Mouse (Mus musculus): Measurements from ENCODE around the gene Pdlim4.

DNA sequence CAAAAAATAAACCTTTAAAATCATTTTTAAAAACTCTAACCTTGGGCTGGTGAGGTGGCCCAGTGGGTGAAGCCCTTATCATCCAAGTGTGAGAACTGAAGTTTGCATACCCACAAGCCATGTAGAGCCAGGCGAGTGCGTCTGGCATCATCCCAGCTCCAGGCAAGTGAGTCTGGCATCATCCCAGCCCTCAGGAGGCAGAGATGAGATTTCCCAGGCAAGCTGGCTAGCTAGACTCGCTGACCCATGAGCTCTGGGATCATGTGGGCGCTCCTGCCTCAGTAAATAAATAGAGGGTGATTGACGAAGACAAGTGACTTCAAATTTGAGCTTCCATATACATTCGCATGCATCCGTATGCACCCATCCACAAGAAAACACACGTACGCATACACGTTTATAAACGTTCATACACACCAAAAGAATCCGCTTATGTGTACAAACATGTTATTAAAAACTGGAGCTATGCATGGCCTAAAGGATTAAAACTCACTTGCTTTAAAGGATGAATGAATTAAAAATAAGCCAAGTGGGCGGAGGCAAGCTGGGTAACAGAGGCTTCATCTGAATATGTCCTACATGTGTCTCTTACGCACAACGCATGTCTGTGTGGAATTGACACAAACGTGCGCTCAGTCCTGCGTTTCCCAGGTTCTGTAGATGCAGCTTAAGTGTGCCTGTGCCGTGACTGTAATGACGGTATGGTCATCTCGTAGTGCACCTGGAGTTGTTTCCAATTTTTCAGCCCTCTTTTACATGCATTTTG, 43.3 kb upstream of the Pdlim4 start:
- TF ChIP-seq POLR2A (IDR thresholded peaks at IDR 0.05; ENCODE audit: control insufficient read depth, low read depth, low read length) (no peak), CTCF (IDR thresholded peaks at IDR 0.05; ENCODE audit: control insufficient read depth, insufficient read depth, insufficient replicate concordance, low read depth, low read length) (no peak)
